ENCODE assay signal across 21 mouse cellular contexts in the genomic region with DNA sequence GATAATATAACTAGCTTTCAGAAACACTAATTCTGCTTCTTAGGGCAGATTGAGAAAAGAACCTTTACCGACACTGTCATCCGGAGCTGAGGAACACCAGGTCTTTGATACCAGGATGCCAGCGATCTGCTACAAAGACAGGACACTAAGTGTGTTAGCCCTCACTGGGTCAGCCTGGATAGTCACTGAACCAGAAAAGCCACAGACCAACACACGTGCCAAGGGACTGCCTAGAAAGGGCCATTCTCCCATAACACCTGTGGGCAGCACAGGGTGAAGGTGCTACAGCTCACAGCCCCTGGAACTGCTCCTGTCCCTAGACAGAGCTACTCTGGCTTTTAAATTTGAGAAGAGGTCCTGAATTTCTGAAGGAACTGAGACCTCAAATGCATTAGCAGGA. TPM values are rescaled to one million over a fixed set of nuclear protein-coding genes. Genes with fewer than 3 reads are reported as not detected.
DNase-seq lines count a peak whose midpoint lies in the region; ATAC-seq lines count a peak whose summit lies in the region.
"Had no signal": no experiment of that assay in that cellular context is flagged by ENCODE, and none has a peak within 500 bp of the region (broad histone marks: within the 10 kb centered on the region; RNA-seq: fewer than 3 reads in every experiment).

No protein-coding gene starts in this region.

- peaks cover 64% of the 10 kb centered on the region for H3K4me1 ChIP-seq in forebrain, embryonic 13.5 days
- H3K4me1 ChIP-seq in forebrain, embryonic 16.5 days (replicated peaks; ENCODE audit: control insufficient read depth, insufficient read depth, low read length): peaks cover 17% of the 10 kb centered on the region
- H3K4me1 ChIP-seq in kidney, embryonic 14.5 days (ENCODE audit: control insufficient read depth, insufficient read depth, low read length): peaks cover 34% of the 10 kb centered on the region
- H3K4me1 ChIP-seq in heart, embryonic 12.5 days (replicated peaks): peaks cover 51% of the 10 kb centered on the region

- no peak overlapping the region for H3K4me2 ChIP-seq in forebrain, embryonic 13.5 days
- no peak overlapping the region for H3K4me2 ChIP-seq in forebrain, embryonic 16.5 days (ENCODE audit: low read length)
- H3K4me2 ChIP-seq in kidney, embryonic 14.5 days (replicated peaks; ENCODE audit: low read depth, low read length): no peak overlapping the region
- no peak overlapping the region for H3K4me2 ChIP-seq in heart, embryonic 12.5 days
- H3K4me2 ChIP-seq: hindbrain, embryonic 15.5 days; intestine, embryonic 15.5 days; midbrain, embryonic 12.5 days had no signal

- peak; percentile 68 to 72 for DNase-seq in kidney, adult 8-10 months
- peak; percentile 64 to 84 for DNase-seq in kidney, postnatal 25 days
- no peak for DNase-seq in cerebellum, adult 9-10 months
- DNase-seq: adrenal gland, adult 8-10 months; B cell, adult 2 months; cerebellum, adult 11-12 months; cerebellum, postnatal 14 days; heart, postnatal 4 days; liver; liver, postnatal 0 days had no signal

- WGBS in forebrain, embryonic 13.5 days: 59% methylated on average over 4 of the region's 4 CpGs
- 49% methylated on average over 4 of the region's 4 CpGs for WGBS in forebrain, embryonic 16.5 days
- WGBS in kidney, embryonic 14.5 days: 70% methylated on average over 4 of the region's 4 CpGs
- WGBS in heart, embryonic 12.5 days: 55% methylated on average over 4 of the region's 4 CpGs

- H3K27me3 ChIP-seq in forebrain, embryonic 13.5 days: no peaks in the 10 kb centered on the region
- no peaks in the 10 kb centered on the region for H3K27me3 ChIP-seq in forebrain, embryonic 16.5 days (replicated peaks; ENCODE audit: control insufficient read depth, insufficient read depth, low read length)
- H3K27me3 ChIP-seq in kidney, embryonic 14.5 days (ENCODE audit: control insufficient read depth, insufficient read depth, low read length): no peaks in the 10 kb centered on the region
- no peaks in the 10 kb centered on the region for H3K27me3 ChIP-seq in heart, embryonic 12.5 days (replicated peaks)
- H3K27me3 ChIP-seq: hindbrain, embryonic 15.5 days; intestine, embryonic 15.5 days; midbrain, embryonic 12.5 days had no signal

- no peak for ATAC-seq in forebrain, embryonic 13.5 days
- no peak for ATAC-seq in forebrain, embryonic 16.5 days
- no peak for ATAC-seq in kidney, embryonic 14.5 days (ENCODE audit: low FRiP score, low TSS enrichment)
- no peak for ATAC-seq in heart, embryonic 12.5 days (ENCODE audit: insufficient number of reproducible peaks, low FRiP score)
- ATAC-seq: activated CD4-positive, CD25-positive, alpha-beta regulatory T cell, adult 4 months; intestine, embryonic 15.5 days; liver, postnatal 0 days; lung, postnatal 0 days had no signal

- H3K9me3 ChIP-seq in forebrain, embryonic 13.5 days (replicated peaks): no peaks in the 10 kb centered on the region
- H3K9me3 ChIP-seq in forebrain, embryonic 16.5 days (ENCODE audit: control insufficient read depth, low read length): no peaks in the 10 kb centered on the region
- H3K9me3 ChIP-seq in kidney, embryonic 14.5 days (ENCODE audit: control insufficient read depth, low read length): no peaks in the 10 kb centered on the region
- no peaks in the 10 kb centered on the region for H3K9me3 ChIP-seq in heart, embryonic 12.5 days (replicated peaks)
- H3K9me3 ChIP-seq: hindbrain, embryonic 15.5 days; intestine, embryonic 15.5 days; limb, embryonic 10.5 days; midbrain, embryonic 12.5 days had no signal

- H3K27ac ChIP-seq in forebrain, embryonic 13.5 days: 0 out of 2 replicates have a peak overlapping the region, but pooled peaks have one; percentile 22
- H3K27ac ChIP-seq in forebrain, embryonic 16.5 days (ENCODE audit: low read length): no peak overlapping the region
- H3K27ac ChIP-seq in kidney, embryonic 14.5 days (ENCODE audit: low read depth, low read length): no peak overlapping the region
- no peak overlapping the region for H3K27ac ChIP-seq in heart, embryonic 12.5 days (ENCODE audit: poor library complexity, severe bottlenecking)
- H3K27ac ChIP-seq: hindbrain, embryonic 15.5 days; intestine, embryonic 15.5 days; layer of hippocampus, adult 2 months; limb, embryonic 10.5 days; midbrain, embryonic 12.5 days had no signal

- H3K4me3 ChIP-seq in forebrain, embryonic 13.5 days: no peak overlapping the region
- H3K4me3 ChIP-seq in forebrain, embryonic 16.5 days (replicated peaks; ENCODE audit: low read length): no peak overlapping the region
- no peak overlapping the region for H3K4me3 ChIP-seq in kidney, embryonic 14.5 days (ENCODE audit: low read length)
- H3K4me3 ChIP-seq in heart, embryonic 12.5 days: no peak overlapping the region
- H3K4me3 ChIP-seq: hindbrain, embryonic 15.5 days; intestine, embryonic 15.5 days; layer of hippocampus, adult 2 months; limb, embryonic 10.5 days; midbrain, embryonic 12.5 days had no signal

- H3K36me3 ChIP-seq in forebrain, embryonic 13.5 days (ENCODE audit: poor library complexity, severe bottlenecking): peaks cover 4% of the 10 kb centered on the region; the same call in 1 of the 2 replicates
- no peaks in the 10 kb centered on the region for H3K36me3 ChIP-seq in forebrain, embryonic 16.5 days (ENCODE audit: control insufficient read depth, insufficient read depth)
- H3K36me3 ChIP-seq in kidney, embryonic 14.5 days (ENCODE audit: control insufficient read depth, insufficient read depth, low read length): no peaks in the 10 kb centered on the region
- H3K36me3 ChIP-seq in heart, embryonic 12.5 days: 0 out of 2 replicates have a peak, but pooled peaks cover 4% of the 10 kb centered on the region
- H3K36me3 ChIP-seq: hindbrain, embryonic 15.5 days; intestine, embryonic 15.5 days; midbrain, embryonic 12.5 days had no signal

- H3K9ac ChIP-seq in forebrain, embryonic 13.5 days: no peak overlapping the region
- no peak overlapping the region for H3K9ac ChIP-seq in forebrain, embryonic 16.5 days (replicated peaks; ENCODE audit: low read depth, low read length)
- H3K9ac ChIP-seq in kidney, embryonic 14.5 days (ENCODE audit: low read depth, low read length): no peak overlapping the region
- H3K9ac ChIP-seq in heart, embryonic 12.5 days: no peak overlapping the region
- H3K9ac ChIP-seq: hindbrain, embryonic 15.5 days; intestine, embryonic 15.5 days; liver, postnatal 0 days; midbrain, embryonic 12.5 days had no signal

RNA-seq across cellular contexts. Expression of gene Lrig1, which starts 32.8 kb away (rescaled TPM):
- 6.4 and 7.6 TPM in 2 replicates for polyA plus RNA-seq in forebrain, embryonic 13.5 days (2015; fragmentation: Nextera tagmentation; extraction: Ambion mirVana)
- 7.1 and 8.3 TPM in 2 replicates for polyA plus RNA-seq in forebrain, embryonic 16.5 days (2015; fragmentation: Nextera tagmentation; extraction: Ambion mirVana)
- 10.4 and 11.0 TPM in 2 replicates for polyA plus RNA-seq in kidney, embryonic 14.5 days (2014; fragmentation: Nextera tagmentation; extraction: Ambion mirVana)
- polyA plus RNA-seq in heart, embryonic 12.5 days (2016; fragmentation: Nextera tagmentation; extraction: Ambion mirVana): 14.6 and 16.5 TPM in 2 replicates
